Mouse (Mus musculus): Measurements from ENCODE around the gene Sema5a.

Sema5a gene

DNA sequence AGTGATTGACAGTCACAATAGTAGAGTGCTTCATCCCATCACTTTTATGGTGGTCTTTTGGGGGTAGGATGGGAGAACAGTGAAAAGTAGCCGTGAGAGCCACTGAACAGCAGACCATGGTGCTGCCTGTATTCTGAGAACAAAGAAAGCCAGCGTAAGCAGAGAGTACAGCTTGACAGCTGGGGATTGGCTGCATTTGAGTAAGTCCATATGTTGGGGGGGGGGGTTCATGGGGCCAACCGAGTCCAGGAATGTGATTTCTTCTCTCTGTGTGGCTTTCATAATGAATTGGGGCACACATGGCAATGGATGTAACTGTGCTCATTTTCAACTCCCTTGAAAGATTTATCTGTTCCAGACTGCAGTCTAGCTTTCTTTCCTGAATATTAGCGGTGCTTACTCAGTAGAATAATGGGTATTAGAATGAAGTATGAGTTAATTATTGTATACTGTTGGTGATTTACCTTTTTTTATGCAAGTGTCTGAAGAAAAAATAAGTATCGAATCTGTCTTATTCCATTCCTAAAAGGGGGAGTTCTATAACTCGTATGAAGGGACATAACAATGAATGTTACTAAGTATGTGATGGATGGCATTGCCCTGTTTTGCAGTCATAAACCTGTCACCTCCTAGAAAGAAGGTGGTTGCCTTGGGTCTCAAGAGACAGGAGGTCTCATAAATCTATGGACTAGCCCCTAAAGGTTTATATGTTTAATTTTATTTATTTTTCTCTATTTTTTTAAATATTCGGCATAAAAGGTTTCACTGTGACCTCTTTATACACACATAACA is 203.1 kb downstream of the Sema5a start:
- DNase-seq (ENCODE audit: low spot score): no peak

DNA sequence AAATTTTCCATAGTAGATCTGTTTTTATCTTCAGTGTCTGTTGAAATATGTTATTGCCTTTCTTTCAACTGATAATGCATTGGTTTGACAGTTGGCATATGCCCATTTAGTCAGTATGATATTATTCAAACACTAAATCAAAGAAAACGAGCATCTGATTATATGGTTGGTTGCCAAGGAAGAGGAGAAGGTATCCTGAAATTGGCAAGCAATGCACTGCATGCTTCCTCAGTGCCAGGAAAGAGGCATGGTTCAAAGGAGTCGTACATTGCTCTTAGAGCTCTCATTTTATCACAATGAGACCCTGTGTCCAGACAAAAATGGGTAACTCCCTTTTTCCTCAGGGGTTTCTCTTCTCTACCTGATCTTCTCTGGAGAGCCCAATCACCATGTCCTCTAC is 214.4 kb downstream of the Sema5a start:
- no peak for DNase-seq (ENCODE audit: low spot score)

- no peak for DNase-seq (ENCODE audit: low spot score)
Observed at GRCm38 (mm10) chr15:32460238-32460637, 215.6 kb downstream of the Sema5a start.

- no peak for DNase-seq (ENCODE audit: low spot score)
Observed at GRCm38 (mm10) chr15:32471480-32472050, 227.0 kb downstream of the Sema5a start.

- DNase-seq (ENCODE audit: low spot score): no peak
Observed at GRCm38 (mm10) chr15:32480747-32481146, 236.1 kb downstream of the Sema5a start.

- no peak for DNase-seq (ENCODE audit: low spot score)
Observed at GRCm38 (mm10) chr15:32485064-32485964, 240.7 kb downstream of the Sema5a start.

- no peak for DNase-seq (ENCODE audit: low spot score)
Observed at GRCm38 (mm10) chr15:32487968-32488367, 243.4 kb downstream of the Sema5a start.

- no peak for DNase-seq (ENCODE audit: low spot score)
Observed at GRCm38 (mm10) chr15:32494219-32494618, 249.6 kb downstream of the Sema5a start.

DNA sequence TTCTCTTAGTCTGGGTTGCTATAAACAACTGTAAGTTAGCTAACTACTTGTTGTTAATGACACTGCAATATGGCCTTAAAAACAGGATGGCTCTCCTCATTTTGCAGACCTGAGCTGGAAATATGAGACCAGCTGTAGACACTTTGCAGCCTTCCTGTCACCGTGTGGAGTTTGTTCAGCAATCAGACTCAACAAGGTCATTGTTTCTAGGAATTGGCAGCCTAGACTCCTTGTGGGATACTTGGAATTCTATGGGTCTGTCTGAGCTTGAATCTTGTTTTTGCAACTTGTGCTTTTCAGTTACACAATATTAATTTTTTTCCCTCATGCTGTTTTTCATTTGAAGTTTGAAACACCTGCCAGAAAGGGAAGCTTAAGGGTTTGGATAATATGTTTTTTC is 250.3 kb downstream of the Sema5a start:
- DNase-seq (ENCODE audit: low spot score): no peak

DNA sequence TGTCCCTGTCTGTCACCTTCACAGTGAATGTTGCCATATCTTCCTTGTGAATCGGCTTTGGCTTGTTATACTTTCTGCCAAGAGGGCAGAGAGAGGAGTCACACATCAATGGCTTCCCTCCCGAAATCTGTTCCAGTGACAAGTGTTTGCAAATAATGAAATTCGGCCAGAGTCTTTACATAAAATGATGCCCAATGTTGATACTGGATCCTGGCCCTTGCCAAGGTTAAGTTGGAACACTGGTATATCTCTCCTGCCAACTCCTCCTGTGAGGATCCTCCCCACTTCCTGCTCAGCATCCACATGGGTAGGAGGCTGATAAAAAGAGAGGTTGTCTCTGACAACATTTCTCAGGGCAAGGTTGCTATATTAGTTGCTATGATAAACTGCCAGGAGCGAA is 252.3 kb downstream of the Sema5a start:
- DNase-seq (ENCODE audit: low spot score): no peak

DNA sequence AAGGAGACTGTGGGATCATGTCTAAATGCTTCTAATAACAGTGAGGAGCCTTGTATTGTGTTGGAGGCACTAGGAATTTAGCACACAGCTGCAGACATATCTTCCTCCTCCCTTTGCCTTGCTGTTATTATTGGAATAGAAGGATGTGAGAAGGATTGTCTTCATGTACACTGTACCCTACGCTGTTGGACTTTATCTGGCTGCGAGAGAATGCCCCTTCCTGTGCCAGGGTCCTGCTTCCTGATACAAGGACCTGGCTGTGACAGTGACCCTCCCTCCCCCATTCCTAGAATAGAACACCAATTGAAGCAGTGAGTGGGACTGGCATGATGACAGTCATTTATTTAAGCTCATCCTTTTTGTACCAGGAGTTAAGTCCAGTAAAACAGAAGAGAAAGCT is 261.3 kb downstream of the Sema5a start:
- DNase-seq (ENCODE audit: low spot score): no peak

DNA sequence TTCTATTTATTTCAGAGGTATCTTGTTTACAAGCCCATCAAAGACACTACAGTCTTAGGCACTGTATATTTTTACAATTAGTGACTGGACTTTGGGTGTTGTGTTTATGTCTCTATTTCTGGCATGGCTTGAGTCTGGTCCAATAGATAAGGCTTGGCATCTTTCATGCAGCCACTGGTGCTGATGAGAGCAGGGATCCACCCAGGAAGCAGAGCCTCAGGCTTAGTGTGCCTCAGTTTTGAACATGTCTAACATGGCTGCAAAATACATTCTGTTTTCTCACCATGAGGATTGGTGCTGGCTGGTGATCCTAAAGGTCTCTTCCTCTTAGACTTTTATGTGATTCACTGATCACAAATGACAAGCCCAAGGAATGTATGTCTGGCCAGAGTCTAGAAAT is 263.7 kb downstream of the Sema5a start:
- DNase-seq (ENCODE audit: low spot score): no peak

GRCm38 (mm10) chr15:32514877-32515276 is 270.3 kb downstream of the Sema5a start:
- DNase-seq (ENCODE audit: low spot score): no peak

GRCm38 (mm10) chr15:32517954-32518353 is 273.3 kb downstream of the Sema5a start:
- no peak for DNase-seq (ENCODE audit: low spot score)

DNA sequence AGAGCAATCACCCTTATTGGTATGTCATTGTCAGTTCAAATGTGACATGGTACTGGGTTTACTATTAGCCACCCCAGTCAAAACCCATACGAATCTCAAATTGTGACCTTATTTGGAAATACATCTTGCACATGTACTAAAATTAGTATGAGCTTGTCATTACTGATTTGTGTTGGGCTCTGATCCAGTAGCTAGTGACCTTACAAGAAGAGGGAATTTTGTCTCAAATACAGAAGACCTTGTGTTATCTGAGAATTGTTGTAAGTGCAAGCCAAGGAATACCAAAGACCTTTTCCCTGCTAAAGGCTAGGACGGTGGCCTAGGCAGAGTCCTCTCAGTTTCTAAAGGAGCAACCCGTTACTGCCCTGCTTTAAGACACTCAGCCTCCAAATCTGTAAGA is 287.9 kb downstream of the Sema5a start:
- DNase-seq (ENCODE audit: low spot score): no peak

GRCm38 (mm10) chr15:32533541-32534080 is 289.0 kb downstream of the Sema5a start:
- no peak for DNase-seq (ENCODE audit: low spot score)

GRCm38 (mm10) chr15:32536755-32537503 is 292.3 kb downstream of the Sema5a start:
- no peak for DNase-seq (ENCODE audit: low spot score)

GRCm38 (mm10) chr15:32537504-32537792 is 292.8 kb downstream of the Sema5a start:
- no peak for DNase-seq (ENCODE audit: low spot score)

DNA sequence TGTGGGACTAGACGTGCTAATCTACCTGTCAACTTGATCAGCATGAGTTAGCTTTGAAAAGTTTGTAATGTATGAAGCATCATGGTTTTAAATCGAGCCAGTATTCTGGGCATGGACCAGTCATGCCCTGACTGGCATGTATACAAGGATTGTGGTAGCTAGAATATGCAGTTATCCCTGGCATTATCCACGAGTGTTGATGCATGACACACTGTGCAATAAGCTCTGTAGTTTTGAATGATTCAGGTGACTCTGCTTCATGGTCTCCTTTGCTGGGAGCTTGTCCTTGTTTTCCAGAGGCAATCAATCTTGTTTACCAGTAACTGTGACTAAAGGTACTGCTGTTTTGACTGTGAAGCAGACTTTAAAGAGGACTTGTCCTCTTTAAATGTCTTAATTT is 293.5 kb downstream of the Sema5a start:
- no peak for DNase-seq (ENCODE audit: low spot score)

- no peak for DNase-seq (ENCODE audit: low spot score)
Observed at GRCm38 (mm10) chr15:32542746-32543145, 298.1 kb downstream of the Sema5a start.

DNA sequence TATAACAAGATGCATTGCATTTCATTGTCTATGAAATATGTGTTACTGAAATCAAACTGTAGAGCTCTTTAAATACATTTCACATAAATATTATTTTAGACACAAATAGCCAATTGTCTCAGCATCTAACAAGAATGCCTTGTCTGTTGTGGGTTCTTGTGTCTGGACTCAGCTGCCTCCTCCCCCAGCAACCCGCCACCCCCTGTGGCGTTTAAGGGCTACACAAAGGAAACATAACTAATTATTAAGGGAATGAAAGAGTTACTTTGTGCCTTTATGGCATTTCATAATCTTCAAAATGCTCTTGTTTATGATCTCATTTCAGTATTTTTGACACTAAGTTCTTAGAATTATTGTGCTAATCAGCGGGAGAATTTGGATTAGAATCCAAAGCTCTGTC is 298.6 kb downstream of the Sema5a start:
- DNase-seq (ENCODE audit: low spot score): no peak

GRCm38 (mm10) chr15:32545455-32545854 is 300.8 kb downstream of the Sema5a start:
- no peak for DNase-seq (ENCODE audit: low spot score)
